Mouse (Mus musculus) lung, adult 2 months (tissue): ENCODE results near the gene Znhit2. TPM values are rescaled to one million over a fixed set of nuclear protein-coding genes. Genes with fewer than 3 reads are reported as not detected.

ENCODE experiments used
- DNase-seq: peaks from one replicate; pipeline ENCODE4 v3.0.0; 2022
- H3K4me1 ChIP-seq: fragments of 200-500 bp; 2 replicates; pipeline ENCODE4 v1.6.1; 2011; ENCODE audit warnings: low read length; ENCODE audit not compliant: control insufficient read depth, insufficient read depth
- H3K4me3 ChIP-seq: fragments of 200-500 bp; replicated peaks from 2 replicates; pipeline ENCODE3; 2011; ENCODE audit warnings: low read depth, mild to moderate bottlenecking, control low read depth, low read length; ENCODE audit errors: extremely low read depth
- CTCF ChIP-seq: fragments of 200-500 bp; IDR thresholded peaks from 2 replicates; pipeline ENCODE4 v1.5.1; 2011; ENCODE audit warnings: mild to moderate bottlenecking, low read length, control low read depth; ENCODE audit not compliant: insufficient read depth
- POLR2A ChIP-seq: fragments of 200-500 bp; IDR thresholded peaks from 2 replicates; pipeline ENCODE4 v1.6.1; 2011; ENCODE audit warnings: low read depth, mild to moderate bottlenecking, control low read depth, low read length, borderline replicate concordance; ENCODE audit errors: extremely low read depth
- WGBS: fragments of 180-500 bp; shearing (Covaris S2); methylation state at CpG from one replicate; pipeline ENCODE4 v1.1.7; 2018; 5-methylcytosine and 5-hydroxymethylcytosine counted together
- polyA plus RNA-seq: library from polyadenylated mRNA; depleted of rRNA; stranded (reverse); fragments of >200 nt; gene quantifications from 2 replicates; pipeline ENCODE4 v1.2.3, GENCODE M21; 2012; rRNA removed

The Znhit2 gene
- polyA plus RNA-seq, result 47.0 and 54.7 TPM in 2 replicates

DNA sequence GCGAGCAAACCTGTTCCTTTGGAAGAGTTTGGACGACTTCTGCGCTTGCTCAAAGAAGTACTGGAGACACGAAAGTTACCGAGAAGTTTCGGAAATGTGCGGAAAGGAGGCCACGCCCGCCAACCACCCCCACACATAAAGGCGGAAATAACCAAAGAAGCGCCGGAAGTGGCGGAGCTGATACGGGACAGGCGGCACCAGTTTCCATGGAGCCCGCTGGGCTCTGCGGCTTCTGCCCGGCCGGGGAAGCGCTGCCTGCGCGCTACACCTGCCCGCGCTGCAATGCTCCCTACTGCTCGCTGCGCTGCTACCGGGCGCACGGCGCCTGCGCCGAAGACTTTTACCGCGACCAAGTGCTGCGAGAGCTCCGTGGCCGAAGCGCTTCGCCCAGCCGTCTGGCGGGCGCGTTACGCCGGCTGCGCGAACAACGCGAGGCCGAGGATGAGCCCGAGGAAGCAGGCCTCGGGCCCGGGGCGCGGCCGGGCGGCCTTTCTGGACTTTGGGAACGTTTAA lies at the start of gene Znhit2:
Gene Znhit2 (plus strand): TSS at position 172 of the 513 bp plus-strand sequence.
- under 1% methylated on average over 58 of the region's 58 CpGs for WGBS
- no peak for TF ChIP-seq CTCF
- peak; percentile 64; the same call in 1 of the 2 replicates for TF ChIP-seq POLR2A
- DNase-seq, result peak; percentile 92
- H3K4me3 ChIP-seq, result peak within 1 kb of the TSS; percentile 94
- H3K4me1 ChIP-seq, result peaks cover 19% of the 10 kb centered on the region

DNA sequence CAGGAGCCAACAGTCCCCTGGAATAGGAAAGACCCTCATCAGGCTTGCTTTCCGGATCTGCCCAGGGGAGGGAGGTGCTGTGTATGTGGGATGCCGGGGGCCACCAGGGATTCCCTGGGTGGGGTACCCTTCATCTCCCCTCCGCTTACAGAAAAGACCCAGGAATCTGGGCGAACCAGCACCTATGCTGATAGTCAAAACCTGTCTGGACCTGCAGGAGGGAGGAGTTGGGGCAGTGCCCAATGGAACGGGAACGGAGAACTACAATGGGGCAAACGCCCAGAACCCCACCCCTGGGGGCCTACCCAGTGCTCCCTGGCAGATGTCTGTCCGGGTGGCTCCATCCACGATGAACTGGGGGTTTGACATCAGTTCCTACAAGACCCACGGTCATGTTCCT lies 47.3 kb upstream of the Znhit2 start:
- TF ChIP-seq CTCF, result no peak
- no peak for TF ChIP-seq POLR2A
- DNase-seq, result no peak
- whole genome bisulfite sequencing, result 90% methylated on average over 10 of the region's 10 CpGs

DNA sequence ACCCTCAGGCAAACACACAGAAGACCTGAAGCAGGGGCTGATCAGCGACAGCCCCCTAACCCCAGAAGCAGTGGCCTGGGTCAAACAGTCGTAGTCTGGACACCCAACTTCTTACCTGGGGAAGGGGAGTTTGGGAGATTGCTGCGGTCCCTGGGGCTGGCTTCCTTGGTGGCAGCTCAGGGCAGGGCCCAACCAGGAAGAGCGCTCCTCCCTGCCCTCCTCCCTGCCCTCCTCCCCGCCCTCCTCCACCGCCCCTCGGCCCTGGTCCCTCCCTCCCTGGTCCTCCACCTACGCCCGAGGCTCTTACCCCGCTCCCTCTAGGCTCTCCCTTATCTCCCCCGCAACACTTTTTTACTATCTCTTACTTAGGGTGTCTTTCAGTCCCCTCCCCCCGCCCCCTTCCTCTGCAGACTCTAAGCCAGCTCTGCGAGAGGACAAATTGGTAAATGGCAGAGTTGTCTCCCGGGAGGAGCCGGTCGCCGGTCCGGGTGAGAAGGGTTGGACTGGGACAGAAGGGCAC lies 45.9 kb upstream of the Znhit2 start:
- WGBS, result 1% methylated on average over 17 of the region's 18 CpGs
- TF ChIP-seq POLR2A (0 out of 2 replicates have a peak, but pooled peaks have one; percentile 40), CTCF (no peak)
- H3K4me3 ChIP-seq, result peak overlapping the region; percentile 74
- DNase-seq, result peak; percentile 69
- peaks cover 14% of the 10 kb centered on the region for H3K4me1 ChIP-seq

More for the DNA sequence above, 47.3 kb upstream of the Znhit2 start:
- Histone ChIP-seq H3K4me3 (no peak overlapping the region), H3K4me1 (peaks cover 14% of the 10 kb centered on the region)

DNA sequence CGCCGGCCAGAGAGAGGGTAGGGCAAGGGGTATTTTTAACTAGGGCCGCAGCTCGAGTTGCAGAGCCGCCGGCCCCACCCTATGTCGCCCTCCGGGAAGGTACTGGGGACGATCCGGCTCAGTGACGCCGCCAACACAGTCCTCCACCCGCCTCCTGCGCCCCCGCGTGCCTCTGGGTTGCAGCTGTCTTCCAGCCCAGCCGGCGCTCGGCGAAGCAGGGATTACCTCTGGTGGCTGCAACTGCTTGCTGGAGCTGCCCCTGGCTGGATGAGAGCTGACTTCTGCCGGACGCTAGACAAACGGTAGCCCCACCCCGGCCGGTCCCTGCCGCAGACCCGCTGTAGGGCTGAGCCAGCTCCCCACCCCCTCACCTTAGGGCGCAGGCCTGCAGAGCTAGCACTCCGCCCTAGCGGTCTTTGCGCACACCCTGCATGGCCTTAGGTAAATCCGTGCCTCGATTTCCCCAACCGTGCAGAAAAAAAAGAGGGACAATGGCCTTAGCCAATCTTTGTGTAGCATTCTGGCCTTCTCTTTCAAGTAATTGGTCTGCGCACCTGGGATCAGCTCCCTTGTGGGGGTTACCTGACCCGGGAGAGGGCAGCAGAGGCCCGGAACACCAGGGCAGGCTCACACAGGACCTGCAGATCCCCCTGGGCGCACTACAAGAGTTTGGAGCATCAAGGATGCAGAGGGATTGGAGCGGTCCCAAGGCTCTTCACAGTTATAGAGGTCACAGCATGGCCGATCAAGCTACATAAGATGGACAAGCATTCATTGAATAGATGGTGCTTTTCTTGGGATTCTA lies 45.3 kb upstream of the Znhit2 start, which contains the start of gene Capn1:
Gene Capn1 (minus strand): TSS at position 387 of the 805 bp plus-strand sequence.
- Histone ChIP-seq H3K4me1 (peaks cover 14% of the 10 kb centered on the region), H3K4me3 (peak within 1 kb of the TSS; percentile 74)
- WGBS, result 5% methylated on average over 40 of the region's 40 CpGs
- DNase-seq, result peak; percentile 78
- TF ChIP-seq CTCF (no peak), POLR2A (peak; percentile 48; the same call in 1 of the 2 replicates)

DNA sequence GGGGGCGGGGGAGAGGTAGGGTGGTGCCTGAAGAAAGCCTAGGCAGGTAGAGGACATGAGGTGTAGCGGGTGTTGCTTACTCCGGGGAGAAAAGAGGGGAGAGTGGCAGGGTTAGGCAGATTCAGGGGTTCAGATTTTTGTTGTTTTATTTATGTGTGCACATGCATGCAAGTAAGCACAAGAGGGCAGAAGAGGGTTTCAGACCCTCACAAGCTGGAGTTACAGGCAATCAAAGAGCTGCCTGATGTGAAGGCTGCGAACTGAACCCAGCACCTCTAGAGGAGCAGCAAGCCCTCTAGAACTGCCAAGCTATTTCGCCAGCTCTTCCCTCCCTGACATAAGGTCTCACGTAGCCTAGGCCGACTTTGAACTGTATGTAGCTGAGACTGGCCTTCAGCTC lies 44.5 kb upstream of the Znhit2 start:
- 68% methylated on average over 7 of the region's 7 CpGs for WGBS
- TF ChIP-seq POLR2A, result no peak
- no peak for TF ChIP-seq CTCF
- Histone ChIP-seq H3K4me3 (no peak overlapping the region), H3K4me1 (peaks cover 14% of the 10 kb centered on the region)
- DNase-seq, result no peak

DNA sequence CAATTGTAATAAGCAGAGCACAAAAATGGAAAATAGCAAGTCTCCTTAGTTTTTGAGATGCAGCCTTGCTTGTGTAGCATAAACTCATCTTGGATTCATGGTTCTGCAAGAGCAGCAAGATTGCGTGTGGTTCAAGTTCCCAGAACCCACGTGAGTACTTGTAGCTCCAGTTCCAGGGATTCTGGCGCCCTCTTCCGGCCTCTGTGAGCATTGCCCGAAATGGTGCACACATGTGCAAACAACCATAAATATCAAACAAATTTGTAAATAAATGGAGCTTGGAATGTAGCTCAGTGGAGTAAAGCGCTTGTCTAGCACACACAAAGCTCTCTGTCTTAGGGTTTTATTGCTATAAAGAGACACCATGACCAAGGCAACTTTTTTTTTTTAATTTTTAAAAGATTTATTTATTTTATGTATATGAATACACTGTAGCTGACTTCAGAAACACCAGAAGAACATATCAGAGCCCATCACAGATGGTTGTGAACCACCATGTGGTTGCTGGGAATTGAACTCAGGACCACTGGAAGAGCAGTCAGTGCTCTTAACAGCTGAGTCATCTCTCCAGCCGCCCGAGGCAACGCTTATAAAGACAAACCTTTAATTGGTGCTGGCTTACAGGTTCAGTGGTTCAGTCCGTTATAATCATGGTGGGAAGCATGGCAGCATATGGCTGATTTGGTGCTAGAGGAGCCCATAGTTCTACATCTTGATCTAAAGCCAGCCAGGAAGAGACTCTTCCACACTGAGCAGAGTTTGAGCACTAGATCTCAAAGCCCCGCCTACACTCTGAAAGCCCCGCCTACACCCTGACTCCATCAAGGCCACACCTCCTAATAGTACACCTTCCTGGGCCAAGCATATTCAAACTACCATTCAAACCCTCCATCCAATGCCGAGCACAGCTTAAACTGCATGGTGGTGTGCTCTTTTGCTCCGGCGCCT lies 42.6 kb upstream of the Znhit2 start:
- H3K4me1 ChIP-seq, result peaks cover 14% of the 10 kb centered on the region
- peak; percentile 82 for DNase-seq
- 27% methylated on average over 15 of the region's 15 CpGs for WGBS
- peak; percentile 91 for TF ChIP-seq CTCF
- TF ChIP-seq POLR2A, result no peak
- no peak overlapping the region for H3K4me3 ChIP-seq

DNA sequence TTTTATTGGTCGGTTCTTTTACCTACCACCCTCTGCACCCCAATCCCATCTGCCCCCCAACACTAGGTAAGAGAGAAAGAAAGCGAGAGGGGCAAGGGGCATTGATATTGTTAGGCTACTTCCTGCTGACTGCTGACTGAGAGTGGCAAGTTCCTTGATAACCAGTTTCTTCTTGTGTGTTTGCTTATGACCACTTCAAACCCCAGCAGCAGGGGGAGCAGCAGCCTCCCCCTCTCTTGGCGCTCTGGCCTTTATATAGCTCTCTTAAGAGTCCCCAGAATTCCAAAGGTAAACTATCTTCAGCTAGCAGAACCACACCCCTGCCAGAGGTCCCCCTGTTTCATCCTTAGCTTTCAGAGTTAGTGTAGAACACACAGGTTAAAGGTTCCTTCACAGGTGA lies 40.7 kb upstream of the Znhit2 start:
- TF ChIP-seq CTCF (no peak), POLR2A (no peak)
- DNase-seq, result no peak
- WGBS, result 38% methylated on average over 3 of the region's 3 CpGs
- peaks cover 7% of the 10 kb centered on the region for H3K4me1 ChIP-seq
- no peak overlapping the region for H3K4me3 ChIP-seq

DNA sequence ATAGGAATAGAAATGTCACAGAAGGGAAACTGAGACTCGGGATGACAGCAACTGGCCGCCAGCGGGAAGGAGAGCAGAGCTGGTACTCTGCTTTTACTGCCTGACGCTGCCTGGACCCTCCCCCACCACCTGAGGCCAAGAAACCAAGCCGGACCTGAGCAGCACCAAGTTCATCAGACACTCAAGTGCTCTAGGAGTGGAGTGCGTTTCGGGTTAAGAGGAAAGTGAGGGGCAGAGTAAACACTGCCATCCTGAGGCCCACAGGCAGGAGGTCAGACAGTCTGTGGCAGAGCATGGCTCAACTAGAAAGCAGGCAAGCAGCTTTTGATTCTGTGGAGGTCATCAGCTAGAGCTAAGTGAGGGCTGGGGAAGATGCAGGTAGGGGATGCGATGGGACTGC lies 37.9 kb upstream of the Znhit2 start:
- DNase-seq, result no peak
- Histone ChIP-seq H3K4me1 (no peaks in the 10 kb centered on the region), H3K4me3 (no peak overlapping the region)
- WGBS, result 53% methylated on average over 8 of the region's 8 CpGs
- no peak for TF ChIP-seq CTCF
- no peak for TF ChIP-seq POLR2A

DNA sequence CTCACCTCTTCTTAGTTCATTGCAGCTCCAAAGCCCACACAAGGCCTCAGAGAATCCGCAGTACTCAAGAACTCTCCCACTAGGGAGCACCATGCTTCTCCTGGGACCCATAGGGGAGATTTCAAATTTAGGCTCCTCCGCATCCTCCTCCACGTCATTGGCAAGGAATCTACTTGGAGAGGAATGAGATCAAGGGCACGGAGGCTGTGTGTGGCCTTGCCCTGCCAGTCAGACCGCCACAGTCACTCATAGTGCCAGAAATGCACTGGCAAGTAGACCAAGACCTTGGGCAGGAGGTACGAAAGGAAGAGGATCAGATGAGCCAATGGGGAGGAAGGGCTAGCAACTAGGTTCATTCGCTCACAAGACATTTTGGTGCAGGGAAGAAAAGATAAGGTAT lies 37.1 kb upstream of the Znhit2 start:
- 68% methylated on average over 7 of the region's 7 CpGs for WGBS
- no peaks in the 10 kb centered on the region for H3K4me1 ChIP-seq
- no peak for DNase-seq
- H3K4me3 ChIP-seq, result no peak overlapping the region
- TF ChIP-seq CTCF (no peak), POLR2A (no peak)
